Mouse (Mus musculus) erythroblast, embryonic 14.5 days (primary cell): Measurements from ENCODE around the gene Mindy3.

Experiments used
- GATA1 ChIP-seq: IDR thresholded peaks from 2 replicates; pipeline ENCODE4 v1.6.1; 2012; ENCODE audit warnings: low read length, inconsistent platforms, mixed read lengths
- TAL1 ChIP-seq: IDR thresholded peaks from 3 replicates; pipeline ENCODE4 v1.6.1; 2012; ENCODE audit warnings: low read length, inconsistent platforms, mixed read lengths

GRCm38 (mm10) chr2:12438181-12438580 is 18.9 kb upstream of the Mindy3 start:
- no peak for TF ChIP-seq GATA1
- TF ChIP-seq TAL1: no peak
